Mouse (Mus musculus) mature B cell (primary cell): ENCODE results near the gene Tap2.

Experiments
- in situ Hi-C: fragments of 300-500 bp; cut with MboI; formaldehyde crosslinking; loops from 2 replicates; pipeline ENCODE4 v1.14.3; 2019

Tap2 gene

GRCm38 (mm10) chr17:34193468-34193867 lies 9.9 kb upstream of the Tap2 start:
- in situ Hi-C loops: loop anchor here (25.0 kb wide), 1 partner anchor 394 kb away; the partner anchor contains the start of genes Ager, Gpsm3 and Pbx2

- in situ Hi-C loops: loop anchor here (25.0 kb wide), 1 partner anchor 393 kb away; the partner anchor contains the start of genes Ager, Gpsm3 and Pbx2
Measured at GRCm38 (mm10) chr17:34194723-34195122, 8.6 kb upstream of the Tap2 start.

DNA sequence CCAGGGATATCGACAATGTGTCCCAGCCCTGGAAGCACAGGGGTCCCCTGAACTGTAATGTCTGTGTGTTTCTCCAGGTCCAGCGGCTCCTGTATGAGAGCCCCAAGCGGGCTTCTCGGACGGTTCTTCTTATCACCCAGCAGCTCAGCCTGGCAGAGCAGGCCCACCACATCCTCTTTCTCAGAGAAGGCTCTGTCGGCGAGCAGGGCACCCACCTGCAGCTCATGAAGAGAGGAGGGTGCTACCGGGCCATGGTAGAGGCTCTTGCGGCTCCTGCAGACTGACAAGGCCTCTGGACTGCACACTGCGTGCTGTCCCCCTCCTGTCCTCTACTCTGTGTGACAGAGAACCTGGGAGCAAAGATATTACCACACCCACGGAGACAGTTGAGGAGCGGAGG lies 6.8 kb upstream of the Tap2 start:
- in situ Hi-C loops: loop anchor here (25.0 kb wide), 1 partner anchor 391 kb away; the partner anchor contains the start of genes Ager, Gpsm3 and Pbx2

DNA sequence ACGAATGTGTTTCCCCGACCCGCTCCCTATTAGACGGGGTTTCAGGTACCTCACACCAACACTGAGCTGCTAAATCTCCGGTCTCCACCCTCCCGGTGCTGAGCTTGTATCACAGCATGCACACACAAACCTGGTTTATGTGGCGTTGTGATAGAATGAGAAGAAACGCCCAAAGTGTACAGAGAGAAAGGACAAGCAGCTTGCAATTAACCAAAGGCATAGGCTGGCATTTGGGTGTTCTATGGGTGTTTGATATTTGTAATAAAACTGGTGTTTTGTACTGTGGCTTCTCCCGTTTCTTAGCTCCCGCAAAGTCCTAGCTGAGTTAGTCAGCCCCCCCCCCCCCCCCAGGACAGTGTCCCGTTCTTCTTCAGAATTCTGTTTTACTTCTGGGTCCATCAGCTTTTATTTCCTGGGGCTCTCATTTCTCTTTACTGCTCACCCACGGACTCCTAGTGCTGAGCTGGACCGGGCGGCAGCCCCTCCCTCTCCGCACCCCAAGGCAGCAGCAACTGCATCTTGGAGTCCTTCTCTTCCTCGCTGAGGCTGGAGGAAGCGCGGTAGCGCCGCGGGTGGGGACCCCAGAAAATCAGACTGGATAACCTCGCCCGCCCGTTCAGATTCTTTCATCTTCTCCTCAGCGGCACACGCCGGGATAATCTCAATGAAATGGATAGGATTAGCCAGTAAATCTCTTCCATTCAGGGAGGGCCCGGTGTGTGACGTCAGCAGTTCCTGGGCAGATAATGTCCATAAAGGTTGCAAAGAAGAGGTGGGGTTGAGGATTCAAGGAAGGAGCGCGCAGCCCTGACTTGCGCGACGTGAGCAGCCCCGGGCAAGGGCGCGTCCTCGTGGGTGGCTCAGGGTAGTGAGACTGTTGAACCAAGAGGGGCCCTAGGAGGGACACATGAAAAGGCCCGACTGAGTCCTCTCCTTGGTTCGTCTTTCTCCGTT lies 6.1 kb upstream of the Tap2 start, which contains the start of gene Psmb8:
Gene Psmb8 (plus strand): TSS at position 781 of the 954 bp plus-strand sequence.
- in situ Hi-C loops: loop anchor here (25.0 kb wide), 1 partner anchor 390 kb away; the partner anchor contains the start of genes Ager, Gpsm3 and Pbx2

- in situ Hi-C loops: loop anchor here (25.0 kb wide), 1 partner anchor 389 kb away; the partner anchor contains the start of genes Ager, Gpsm3 and Pbx2
Measured at GRCm38 (mm10) chr17:34197904-34198520, 5.3 kb upstream of the Tap2 start.

DNA sequence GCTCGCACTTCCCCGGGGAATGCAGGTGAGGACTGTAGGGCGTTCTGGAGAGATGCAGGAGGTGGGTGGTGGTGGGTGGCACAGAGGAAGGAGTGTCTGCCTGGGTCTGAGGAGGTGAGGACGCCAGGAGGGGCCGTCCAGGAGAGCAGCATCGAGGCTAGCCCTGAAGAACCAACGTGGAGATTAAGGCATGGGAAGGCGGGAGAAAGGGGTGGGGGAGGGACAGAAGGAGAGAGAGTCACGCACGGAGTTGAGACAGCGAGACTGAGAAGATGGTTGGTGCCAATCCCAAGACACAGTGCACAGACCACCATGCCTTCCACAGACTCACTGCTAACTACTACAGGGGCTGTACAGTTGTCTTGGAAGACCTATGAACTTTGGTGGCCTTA lies 4.8 kb upstream of the Tap2 start:
- in situ Hi-C loops: loop anchor here (25.0 kb wide), 1 partner anchor 389 kb away; the partner anchor contains the start of genes Ager, Gpsm3 and Pbx2

DNA sequence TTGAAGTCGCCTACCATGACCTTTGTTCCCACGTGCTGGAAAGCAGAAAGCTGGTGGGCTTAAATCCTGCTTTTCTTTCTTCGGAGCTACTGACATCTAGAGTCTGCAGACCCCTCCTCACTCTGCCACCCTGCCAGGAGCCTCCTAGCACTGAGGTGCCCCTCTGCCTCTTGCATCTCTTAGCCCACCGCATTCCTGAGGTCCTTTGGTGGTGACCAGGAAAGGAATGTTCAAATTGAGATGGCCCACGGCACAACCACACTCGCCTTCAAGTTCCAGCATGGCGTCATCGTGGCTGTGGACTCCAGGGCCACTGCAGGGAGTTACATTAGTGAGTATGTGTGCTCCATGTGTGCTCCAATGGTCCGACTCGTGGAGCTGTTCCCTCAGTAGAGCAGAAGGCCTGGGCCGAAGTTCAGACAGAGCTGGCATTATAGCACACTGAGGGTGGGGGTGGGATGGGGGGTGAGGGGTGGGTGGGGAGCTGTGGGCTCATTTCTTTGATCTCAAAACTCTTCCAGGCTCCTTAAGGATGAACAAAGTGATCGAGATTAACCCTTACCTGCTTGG lies 4.2 kb upstream of the Tap2 start:
- in situ Hi-C loops: loop anchor here (25.0 kb wide), 1 partner anchor 388 kb away; the partner anchor contains the start of genes Ager, Gpsm3 and Pbx2

DNA sequence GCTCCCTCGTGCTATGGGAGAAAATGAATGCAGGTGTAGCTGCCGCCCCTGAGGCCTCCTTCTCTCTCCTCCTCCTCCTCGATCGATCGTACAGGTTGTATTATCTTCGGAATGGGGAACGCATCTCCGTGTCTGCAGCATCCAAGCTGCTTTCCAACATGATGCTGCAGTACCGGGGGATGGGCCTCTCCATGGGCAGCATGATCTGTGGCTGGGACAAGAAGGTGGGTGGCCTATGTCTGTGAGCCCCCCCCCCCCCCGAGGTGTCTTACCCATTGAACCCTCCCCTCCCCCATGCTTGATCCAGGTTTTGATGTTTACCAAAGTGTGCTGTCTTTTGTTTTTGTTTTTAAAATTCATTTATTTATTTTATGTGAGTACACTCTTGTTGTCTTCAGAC lies 3.3 kb upstream of the Tap2 start:
- in situ Hi-C loops: no loop called here

DNA sequence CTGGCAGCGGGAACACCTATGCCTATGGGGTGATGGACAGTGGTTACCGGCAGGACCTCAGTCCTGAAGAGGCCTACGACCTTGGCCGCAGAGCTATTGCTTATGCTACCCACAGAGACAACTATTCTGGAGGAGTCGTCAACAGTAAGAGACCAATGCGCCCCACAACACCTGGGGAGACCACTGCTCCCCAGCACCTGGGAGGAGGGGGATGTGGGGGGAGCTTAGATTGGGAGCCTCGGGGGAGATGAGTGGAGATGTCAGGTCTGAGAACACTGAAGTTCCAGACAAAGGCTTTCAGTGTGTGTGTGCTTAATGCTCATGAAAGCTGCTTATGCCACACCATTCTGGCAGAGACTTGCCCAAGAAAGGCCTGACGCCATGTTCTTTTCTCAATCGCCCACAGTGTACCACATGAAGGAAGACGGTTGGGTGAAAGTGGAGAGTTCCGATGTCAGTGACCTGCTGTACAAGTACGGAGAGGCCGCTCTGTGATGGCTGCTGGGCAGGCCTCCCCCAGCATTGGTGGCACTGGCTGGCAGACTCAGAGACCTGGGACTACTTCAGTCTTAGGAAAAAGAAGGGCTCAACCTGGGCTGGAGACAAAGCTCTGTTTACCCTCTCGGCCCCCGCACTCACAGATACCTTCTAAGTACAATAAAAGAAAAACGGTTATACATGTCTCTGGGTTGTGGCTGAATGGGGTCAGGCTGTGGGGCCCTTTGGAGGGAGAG lies 2.4 kb upstream of the Tap2 start:
- in situ Hi-C loops: no loop called here

DNA sequence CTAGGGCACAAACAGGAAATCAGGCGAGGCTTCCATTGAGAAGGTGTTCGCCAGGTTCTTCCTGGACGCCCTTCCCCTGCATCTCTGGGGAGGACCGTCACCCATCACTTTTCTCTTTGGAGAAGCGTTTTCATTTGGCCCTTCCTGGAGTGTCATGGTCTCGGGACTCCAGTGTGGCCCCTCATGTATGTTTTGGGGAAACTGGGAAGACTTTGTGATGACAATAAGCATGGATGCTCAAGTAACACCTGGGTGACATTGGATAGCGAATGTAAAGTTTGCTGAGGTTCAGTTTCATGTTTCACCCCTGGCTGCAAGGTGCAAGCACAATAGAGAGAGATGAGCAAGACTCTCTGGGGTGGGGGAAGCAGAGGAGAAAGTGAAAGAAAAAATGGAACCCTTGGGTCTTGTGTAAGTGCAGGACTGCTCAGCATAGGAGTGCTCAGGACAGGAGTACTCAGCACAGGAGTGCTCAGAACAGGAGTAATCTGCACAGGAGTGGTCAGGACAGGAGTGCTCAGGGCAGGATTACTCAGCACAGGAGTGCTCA lies 1.7 kb upstream of the Tap2 start:
- in situ Hi-C loops: no loop called here

DNA sequence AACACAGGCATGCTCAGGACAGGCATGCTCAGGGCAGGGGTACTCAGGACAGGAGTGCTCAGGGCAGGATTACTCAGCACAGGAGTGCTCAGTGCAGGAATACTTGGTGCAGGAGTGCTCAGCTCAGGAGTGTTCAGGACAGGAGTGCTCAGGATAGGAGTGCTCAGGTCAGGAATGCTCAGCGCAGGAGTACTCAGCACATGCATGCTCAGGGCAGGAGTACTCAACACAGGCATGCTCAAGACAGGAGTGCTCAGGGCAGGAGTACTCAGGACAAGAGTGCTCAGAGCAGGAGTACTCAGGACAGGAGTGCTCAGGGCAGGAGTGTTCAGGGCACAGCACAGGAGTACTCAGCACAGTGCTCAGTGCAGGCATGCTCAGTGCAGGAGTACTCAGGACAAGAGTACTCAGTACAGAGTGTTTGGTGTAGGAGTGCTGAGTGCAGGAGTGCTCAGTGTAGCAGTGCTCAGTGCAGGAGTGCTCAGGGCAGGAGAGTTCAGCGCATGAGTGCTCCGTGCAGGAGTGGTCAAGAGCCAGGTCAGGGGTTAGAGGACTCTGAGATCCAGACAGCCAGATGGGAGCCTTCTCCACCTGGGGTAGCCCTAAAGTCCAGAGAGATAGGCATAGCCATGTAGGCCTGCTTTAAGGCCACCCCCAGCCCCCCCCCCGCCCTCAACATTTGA lies 426 bp upstream of the Tap2 start:
- in situ Hi-C loops: no loop called here

- in situ Hi-C loops: no loop called here
Measured at GRCm38 (mm10) chr17:34204303-34205010, 1.1 kb downstream of the Tap2 start.

DNA sequence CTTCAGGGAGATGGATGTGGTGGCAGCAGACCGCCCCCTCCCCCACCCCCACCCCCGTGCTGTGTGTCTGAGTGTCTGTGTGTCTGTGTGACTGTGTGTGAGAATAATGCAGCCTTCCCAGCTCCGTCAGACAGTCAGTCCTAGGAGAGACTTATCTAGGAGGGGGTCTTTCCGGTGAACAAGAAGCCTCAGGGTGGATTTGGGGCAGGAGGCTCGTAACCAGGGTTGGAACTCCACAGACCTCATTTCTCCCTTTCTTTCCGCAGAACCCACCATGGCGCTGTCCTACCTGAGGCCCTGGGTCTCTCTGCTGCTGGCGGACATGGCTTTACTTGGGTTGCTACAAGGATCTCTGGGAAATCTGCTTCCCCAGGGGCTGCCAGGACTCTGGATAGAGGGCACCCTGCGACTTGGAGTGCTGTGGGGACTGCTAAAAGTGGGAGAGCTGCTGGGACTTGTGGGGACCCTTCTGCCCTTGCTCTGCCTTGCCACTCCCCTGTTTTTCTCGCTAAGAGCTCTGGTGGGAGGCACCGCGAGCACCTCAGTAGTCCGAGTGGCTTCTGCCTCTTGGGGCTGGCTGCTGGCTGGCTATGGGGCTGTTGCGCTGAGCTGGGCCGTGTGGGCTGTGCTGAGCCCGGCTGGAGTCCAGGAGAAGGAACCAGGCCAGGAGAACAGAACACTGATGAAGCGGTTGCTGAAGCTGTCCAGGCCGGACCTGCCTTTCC lies 1.9 kb downstream of the Tap2 start:
- in situ Hi-C loops: no loop called here

GRCm38 (mm10) chr17:34205746-34206176 lies 2.4 kb downstream of the Tap2 start:
- in situ Hi-C loops: no loop called here

DNA sequence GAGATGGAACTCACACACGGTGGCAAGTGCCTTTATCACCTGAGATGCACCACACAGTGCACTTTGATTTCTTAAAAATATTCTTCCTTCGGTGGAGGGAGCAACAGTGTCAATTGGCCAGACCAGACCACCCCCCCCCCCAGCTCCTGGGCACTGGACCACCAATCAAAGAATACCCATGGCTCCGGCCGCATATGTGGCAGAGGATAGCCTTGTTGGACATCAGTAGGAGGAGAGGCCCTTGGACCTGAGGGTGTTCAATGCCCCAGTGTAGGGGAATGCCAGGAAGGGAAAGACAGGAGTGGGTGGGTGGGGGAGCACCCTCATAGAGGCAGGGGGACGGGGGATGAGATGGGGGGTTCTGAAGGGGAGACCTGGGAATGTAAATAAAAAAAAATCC lies 3.4 kb downstream of the Tap2 start:
- in situ Hi-C loops: no loop called here

GRCm38 (mm10) chr17:34207456-34207855 lies 4.1 kb downstream of the Tap2 start:
- in situ Hi-C loops: no loop called here

DNA sequence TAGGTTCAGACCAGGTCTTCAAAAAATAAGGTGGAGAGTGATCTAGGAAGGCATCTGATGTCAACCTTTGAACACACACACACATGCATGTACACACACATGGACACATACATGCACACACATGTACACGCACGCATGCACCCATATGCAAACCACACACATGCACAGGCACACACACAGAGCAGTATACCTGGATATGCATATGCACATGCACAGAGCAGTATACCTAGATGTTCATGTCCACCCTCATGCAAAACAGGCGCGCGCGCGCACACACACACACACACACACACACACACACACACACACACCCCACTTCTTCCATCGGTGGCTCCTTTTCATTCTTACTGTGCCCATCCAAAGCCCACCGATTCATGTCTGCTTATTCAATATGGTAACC lies 4.5 kb downstream of the Tap2 start:
- in situ Hi-C loops: no loop called here

- in situ Hi-C loops: no loop called here
Measured at GRCm38 (mm10) chr17:34208421-34208820, 5.1 kb downstream of the Tap2 start.

DNA sequence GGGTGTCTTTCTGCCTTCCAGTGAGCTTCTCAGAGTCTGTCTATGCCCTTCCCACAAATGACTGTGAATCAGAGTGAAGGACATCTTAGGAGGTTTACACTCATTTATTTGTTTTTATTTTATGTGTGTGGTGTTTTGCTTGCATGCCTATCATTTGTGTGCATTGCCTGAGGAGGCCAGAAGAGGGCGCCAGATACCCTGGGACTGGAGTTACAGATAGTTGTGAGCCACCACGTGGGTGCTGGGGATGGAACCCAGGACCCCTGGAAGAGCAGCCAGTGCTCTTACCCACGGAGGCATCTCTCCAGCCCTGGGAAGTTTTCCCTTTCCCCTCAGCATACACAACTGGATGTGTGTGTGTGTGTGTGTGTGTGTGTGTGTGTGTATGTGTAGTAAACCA lies 6.4 kb downstream of the Tap2 start:
- in situ Hi-C loops: loop anchor here (5.0 kb wide), 1 partner anchor 32 kb away; no protein-coding TSS in a partner anchor
